Mouse (Mus musculus) neural tube, embryonic 11.5 days (tissue): Measurements from ENCODE around the gene Mfsd2a. TPM values are rescaled to one million over a fixed set of nuclear protein-coding genes. Genes with fewer than 3 reads are reported as not detected.

ENCODE experiments used
- ATAC-seq: fragments of 200-750 bp; cut with Nextera tagmentation; 2 replicates; pipeline ENCODE4 v1.8.0; 2017; ENCODE audit warnings: moderate number of reproducible peaks, mild to moderate bottlenecking, moderate TSS enrichment, moderate library complexity; ENCODE audit not compliant: insufficient read depth, low FRiP score, low TSS enrichment
- DNase-seq: peaks from one replicate; pipeline ENCODE4 v3.0.0-alpha.2; 2015; ENCODE audit warnings: low spot score
- H3K27ac ChIP-seq: fragments of 300-500 bp; sonication (generic); 2 replicates; pipeline ENCODE4 v1.5.1; 2014; ENCODE audit warnings: low read depth, mild to moderate bottlenecking, low read length
- H3K27me3 ChIP-seq: fragments of 300-500 bp; sonication (generic); 2 replicates; pipeline ENCODE4 v1.6.1; 2014; ENCODE audit warnings: mild to moderate bottlenecking, low read length, mixed read lengths; ENCODE audit not compliant: control insufficient read depth, insufficient read depth
- H3K36me3 ChIP-seq: fragments of 300-500 bp; sonication (generic); 2 replicates; pipeline ENCODE4 v1.6.1; 2014; ENCODE audit warnings: mild to moderate bottlenecking, low read length, moderate library complexity, mixed read lengths; ENCODE audit not compliant: control insufficient read depth, insufficient read depth
- H3K4me1 ChIP-seq: fragments of 300-500 bp; sonication (generic); 2 replicates; pipeline ENCODE4 v1.6.1; 2014; ENCODE audit warnings: low read length, mixed read lengths; ENCODE audit not compliant: control insufficient read depth, insufficient read depth
- H3K4me2 ChIP-seq: fragments of 300-500 bp; sonication (generic); 2 replicates; pipeline ENCODE4 v1.6.1; 2014; ENCODE audit warnings: low read depth, mild to moderate bottlenecking, moderate library complexity
- H3K4me3 ChIP-seq: fragments of 300-500 bp; sonication (generic); 2 replicates; pipeline ENCODE4 v1.5.1; 2014; ENCODE audit warnings: low read depth, low read length
- H3K9ac ChIP-seq: fragments of 300-500 bp; sonication (generic); 2 replicates; pipeline ENCODE4 v1.6.1; 2014; ENCODE audit warnings: mild to moderate bottlenecking, low read length
- H3K9me3 ChIP-seq: fragments of 300-500 bp; sonication (generic); 2 replicates; pipeline ENCODE4 v1.6.1; 2016; ENCODE audit warnings: low read length; ENCODE audit not compliant: control insufficient read depth
- WGBS: fragments of 180-500 bp; shearing (Covaris S2); extraction: QIAGEN DNeasy Blood & Tissue Kit; methylation state at CpG from one replicate; pipeline ENCODE4 v1.1.7; 2014; 5-methylcytosine and 5-hydroxymethylcytosine counted together
- polyA plus RNA-seq: library from polyadenylated mRNA; unstranded; fragments of >200 nt; fragmentation: Nextera tagmentation; extraction: Ambion mirVana; gene quantifications from 2 replicates; pipeline ENCODE4 v1.2.1, GENCODE M21; 2014

The Mfsd2a gene
- polyA plus RNA-seq, 1 experiment from 2014 or later, result 18.0 TPM

GRCm38 (mm10) chr4:122914186-122914585, 46.8 kb downstream of the Mfsd2a start:
- no peak overlapping the region for H3K4me2 ChIP-seq
- no peak overlapping the region for H3K4me3 ChIP-seq
- no peaks in the 10 kb centered on the region for H3K4me1 ChIP-seq
- no peak overlapping the region for H3K9ac ChIP-seq
- 86% methylated on average over 7 of the region's 7 CpGs for WGBS
- H3K27ac ChIP-seq, result no peak overlapping the region
- H3K27me3 ChIP-seq, result no peaks in the 10 kb centered on the region
- no peaks in the 10 kb centered on the region for H3K9me3 ChIP-seq
- no peaks in the 10 kb centered on the region for H3K36me3 ChIP-seq
- no peak for DNase-seq
- no peak for ATAC-seq

GRCm38 (mm10) chr4:122912613-122913012, 48.4 kb downstream of the Mfsd2a start:
- ATAC-seq (no peak), DNase-seq (no peak)
- H3K27ac ChIP-seq, result no peak overlapping the region
- no peak overlapping the region for H3K4me3 ChIP-seq
- H3K36me3 ChIP-seq, result no peaks in the 10 kb centered on the region
- no peak overlapping the region for H3K9ac ChIP-seq
- 70% methylated on average over 5 of the region's 5 CpGs for WGBS
- H3K27me3 ChIP-seq, result no peaks in the 10 kb centered on the region
- H3K9me3 ChIP-seq, result no peaks in the 10 kb centered on the region
- no peak overlapping the region for H3K4me2 ChIP-seq
- no peaks in the 10 kb centered on the region for H3K4me1 ChIP-seq

DNA sequence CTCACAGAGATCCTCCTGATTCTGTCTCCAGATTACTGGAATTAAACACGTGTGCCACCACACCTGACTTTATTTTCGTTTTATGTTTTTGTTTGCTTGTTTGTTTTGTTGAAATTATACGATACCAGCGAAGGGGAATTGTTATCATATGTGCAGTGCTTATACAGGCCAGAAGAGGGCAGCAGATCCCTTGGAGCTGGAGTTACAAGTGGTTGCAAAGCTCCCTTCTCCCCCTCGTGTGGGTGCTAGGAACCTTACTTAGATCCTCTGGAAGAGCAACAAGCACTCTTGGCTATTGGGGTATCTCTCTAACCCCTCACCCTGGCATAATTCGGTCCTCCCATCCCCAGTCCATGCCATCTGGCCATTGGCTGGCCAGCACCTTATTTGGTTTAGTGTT, 50.4 kb downstream of the Mfsd2a start:
- H3K9ac ChIP-seq, result no peak overlapping the region
- no peak overlapping the region for H3K27ac ChIP-seq
- no peaks in the 10 kb centered on the region for H3K4me1 ChIP-seq
- WGBS, result 49% methylated on average over 6 of the region's 6 CpGs
- DNase-seq (no peak), ATAC-seq (no peak)
- no peak overlapping the region for H3K4me2 ChIP-seq
- H3K9me3 ChIP-seq, result no peaks in the 10 kb centered on the region
- H3K27me3 ChIP-seq, result no peaks in the 10 kb centered on the region
- no peak overlapping the region for H3K4me3 ChIP-seq
- no peaks in the 10 kb centered on the region for H3K36me3 ChIP-seq

DNA sequence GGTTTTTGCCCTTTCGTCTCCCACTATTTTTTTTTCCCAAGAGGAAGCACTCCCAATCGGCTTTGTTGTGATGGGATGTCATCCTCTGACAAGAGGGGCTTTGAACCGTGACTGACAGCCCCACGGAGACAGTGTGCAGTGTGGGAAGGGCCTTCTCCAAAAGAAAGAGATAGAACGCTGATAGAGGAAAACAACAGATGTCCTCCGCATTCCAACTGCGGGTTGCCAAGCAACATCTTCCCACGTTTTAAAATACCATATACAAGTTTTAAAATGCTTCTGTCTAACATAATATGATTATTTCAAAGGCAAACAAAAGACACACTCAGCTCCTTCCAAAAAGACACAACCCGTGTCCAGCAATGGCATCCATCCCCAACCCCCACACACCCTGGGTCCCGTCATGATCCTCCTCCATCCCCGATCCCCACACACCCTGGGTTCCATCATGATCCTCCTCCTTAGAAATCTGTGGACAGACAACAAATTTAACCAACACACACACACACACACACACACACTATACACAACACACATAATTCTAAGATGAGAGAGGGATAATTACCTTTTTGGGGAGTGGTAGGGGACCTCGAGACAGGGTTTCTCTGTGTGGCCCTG, 51.3 kb downstream of the Mfsd2a start:
- Histone ChIP-seq H3K4me3 (no peak overlapping the region), H3K27ac (no peak overlapping the region), H3K27me3 (no peaks in the 10 kb centered on the region), H3K4me2 (no peak overlapping the region), H3K9ac (no peak overlapping the region), H3K36me3 (no peaks in the 10 kb centered on the region), H3K4me1 (no peaks in the 10 kb centered on the region), H3K9me3 (no peaks in the 10 kb centered on the region)
- WGBS, result 51% methylated on average over 12 of the region's 12 CpGs
- DNase-seq (no peak), ATAC-seq (no peak)

GRCm38 (mm10) chr4:122905359-122905758, 55.6 kb downstream of the Mfsd2a start:
- ATAC-seq (no peak), DNase-seq (no peak)
- no peaks in the 10 kb centered on the region for H3K4me1 ChIP-seq
- no peaks in the 10 kb centered on the region for H3K27me3 ChIP-seq
- no peak overlapping the region for H3K27ac ChIP-seq
- H3K9ac ChIP-seq, result no peak overlapping the region
- no peak overlapping the region for H3K4me3 ChIP-seq
- H3K36me3 ChIP-seq, result no peaks in the 10 kb centered on the region
- H3K4me2 ChIP-seq, result no peak overlapping the region
- H3K9me3 ChIP-seq, result no peaks in the 10 kb centered on the region
- 87% methylated on average over 10 of the region's 10 CpGs for WGBS

GRCm38 (mm10) chr4:122903709-122904108, 57.3 kb downstream of the Mfsd2a start:
- Histone ChIP-seq H3K9ac (no peak overlapping the region), H3K27ac (no peak overlapping the region), H3K4me1 (no peaks in the 10 kb centered on the region), H3K27me3 (no peaks in the 10 kb centered on the region), H3K4me3 (no peak overlapping the region), H3K36me3 (no peaks in the 10 kb centered on the region), H3K4me2 (no peak overlapping the region), H3K9me3 (no peaks in the 10 kb centered on the region)
- 95% methylated on average over 3 of the region's 3 CpGs for WGBS
- no peak for ATAC-seq
- no peak for DNase-seq

- ATAC-seq, result no peak
- no peak for DNase-seq
- Histone ChIP-seq H3K4me1 (no peaks in the 10 kb centered on the region), H3K9me3 (no peaks in the 10 kb centered on the region), H3K4me3 (no peak overlapping the region), H3K9ac (no peak overlapping the region), H3K36me3 (no peaks in the 10 kb centered on the region), H3K4me2 (no peak overlapping the region), H3K27me3 (no peaks in the 10 kb centered on the region), H3K27ac (no peak overlapping the region)
- WGBS, result 29% methylated on average over 6 of the region's 6 CpGs
Measured at GRCm38 (mm10) chr4:122902156-122902555, 58.8 kb downstream of the Mfsd2a start.

DNA sequence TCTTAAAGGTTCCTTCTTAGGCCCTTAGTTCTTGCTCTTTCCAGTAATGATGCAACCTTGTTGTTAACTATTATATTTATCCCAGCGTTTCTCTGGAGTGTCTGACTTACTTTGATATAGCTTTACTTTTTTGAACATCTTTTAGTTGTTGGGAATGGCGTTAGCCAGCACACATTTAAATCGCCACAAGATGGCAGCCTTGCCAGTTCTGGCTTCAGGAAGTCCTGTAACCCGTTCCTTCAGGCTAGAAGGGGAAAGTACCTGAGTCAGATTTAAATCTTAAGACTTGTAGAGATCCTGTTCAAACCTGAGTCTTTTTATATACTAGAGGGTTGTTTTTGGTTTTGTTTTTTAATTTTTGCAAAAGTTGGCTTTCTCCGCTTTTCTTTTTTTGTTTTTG, 62.7 kb downstream of the Mfsd2a start:
- H3K4me3 ChIP-seq, result no peak overlapping the region
- no peak; the same call in 1 of the 2 replicates for ATAC-seq
- no peaks in the 10 kb centered on the region for H3K27me3 ChIP-seq
- peak; percentile 75 for DNase-seq
- no peak overlapping the region for H3K27ac ChIP-seq
- H3K4me1 ChIP-seq, result no peaks in the 10 kb centered on the region
- WGBS, result 19% methylated on average over 5 of the region's 5 CpGs
- H3K9ac ChIP-seq, result no peak overlapping the region
- no peaks in the 10 kb centered on the region for H3K9me3 ChIP-seq
- H3K4me2 ChIP-seq, result no peak overlapping the region
- no peaks in the 10 kb centered on the region for H3K36me3 ChIP-seq

DNA sequence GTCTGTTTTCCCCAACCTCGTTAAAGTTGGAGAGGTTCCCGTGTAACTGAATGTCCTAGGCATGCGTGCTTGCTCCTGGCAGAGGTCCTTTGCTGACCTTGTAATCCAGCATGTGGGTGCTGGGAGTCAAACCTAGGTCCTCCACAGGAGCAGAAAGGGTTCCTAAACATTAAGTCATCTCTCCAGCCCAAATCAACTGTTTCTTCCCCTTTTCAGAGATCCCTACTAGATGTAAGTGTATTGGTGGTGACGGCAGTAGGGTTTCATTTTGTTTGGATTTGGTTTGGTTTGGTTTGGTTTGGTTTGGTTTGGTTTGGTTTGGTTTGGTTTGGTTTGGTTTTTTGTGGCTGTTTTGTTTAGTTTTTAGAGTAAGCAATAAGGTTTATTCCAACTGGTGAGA, 63.2 kb downstream of the Mfsd2a start:
- H3K9me3 ChIP-seq, result no peaks in the 10 kb centered on the region
- H3K4me3 ChIP-seq, result no peak overlapping the region
- no peaks in the 10 kb centered on the region for H3K4me1 ChIP-seq
- 81% methylated on average over 4 of the region's 4 CpGs for WGBS
- H3K27ac ChIP-seq, result no peak overlapping the region
- H3K27me3 ChIP-seq, result no peaks in the 10 kb centered on the region
- ATAC-seq (no peak), DNase-seq (no peak)
- no peaks in the 10 kb centered on the region for H3K36me3 ChIP-seq
- no peak overlapping the region for H3K9ac ChIP-seq
- H3K4me2 ChIP-seq, result no peak overlapping the region
